Mouse (Mus musculus): ENCODE results near the gene Fam189b.

GRCm38 (mm10) chr3:89158651-89159050, 24.3 kb upstream of the Fam189b start:
- TF ChIP-seq GATA1 (IDR thresholded peaks at IDR 0.05; ENCODE audit: low read length) = no peak
- TF ChIP-seq TAL1 (IDR thresholded peaks at IDR 0.05; ENCODE audit: low read length) = no peak

Data from erythroblast, embryonic 14.5 days (primary cell).